26 mouse cellular contexts compared by ENCODE assay signal in the genomic region with DNA sequence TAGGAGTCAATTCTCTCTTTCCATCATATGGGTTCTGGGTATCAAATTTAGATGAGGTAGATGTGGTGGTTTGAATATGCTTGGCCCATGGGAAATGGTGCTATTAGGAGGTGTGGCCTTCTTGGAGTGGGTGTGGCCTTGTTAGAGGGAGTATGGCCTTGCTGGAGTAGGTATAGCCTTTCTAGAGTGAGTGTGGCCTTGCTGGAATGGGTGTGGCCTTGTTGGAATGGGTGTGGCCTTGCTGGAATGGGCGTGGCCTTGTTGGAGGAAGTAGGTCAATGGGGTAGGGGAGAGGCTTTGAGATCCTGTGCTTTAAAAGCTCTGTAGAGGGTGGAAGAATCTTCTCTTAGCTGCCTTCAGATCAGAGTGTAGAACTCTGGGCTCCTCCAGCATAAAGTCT.
"Had no signal": no experiment of that assay in that cellular context is flagged by ENCODE, and none has a peak within 500 bp of the region (broad histone marks: within the 10 kb centered on the region; RNA-seq: fewer than 3 reads in every experiment).

No protein-coding gene starts in this region.

- H3K36me3 ChIP-seq: heart, embryonic 10.5 days; heart, embryonic 12.5 days; hindbrain, embryonic 10.5 days; hindbrain, embryonic 13.5 days; hindbrain, embryonic 15.5 days; kidney, embryonic 15.5 days; limb, embryonic 13.5 days; limb, embryonic 15.5 days had no signal

- H3K4me2 ChIP-seq: heart, embryonic 12.5 days; hindbrain, embryonic 13.5 days; hindbrain, embryonic 15.5 days; kidney, embryonic 15.5 days; limb, embryonic 13.5 days; limb, embryonic 15.5 days had no signal

- DNase-seq: gastrocnemius, adult 2 months; gastrocnemius, postnatal 10 days; gastrocnemius, postnatal 25 days; heart, adult 2 months; heart, postnatal 10 days; heart, postnatal 4 days; kidney, adult 11 months; kidney, adult 2 months; kidney, adult 9 months; kidney, postnatal 14 days; kidney, postnatal 36 days; layer of hippocampus, adult 9-11 months; layer of hippocampus, postnatal 36 days; left cerebral cortex, postnatal 4 days had no signal

- H3K9ac ChIP-seq: heart, embryonic 12.5 days; hindbrain, embryonic 13.5 days; hindbrain, embryonic 15.5 days; kidney, embryonic 15.5 days; limb, embryonic 13.5 days; limb, embryonic 15.5 days; liver, embryonic 14.5 days had no signal

- H3K27ac ChIP-seq: gastrocnemius, adult 2 months; heart, adult 2 months; heart, embryonic 10.5 days; hindbrain, embryonic 10.5 days; hindbrain, embryonic 13.5 days; hindbrain, embryonic 15.5 days; hindbrain, postnatal 0 days; kidney, embryonic 15.5 days; kidney, postnatal 0 days; limb, embryonic 13.5 days; limb, embryonic 15.5 days; liver, embryonic 14.5 days had no signal

- H3K9me3 ChIP-seq: kidney, embryonic 15.5 days; limb, embryonic 13.5 days; limb, embryonic 15.5 days had no signal

- H3K4me3 ChIP-seq: gastrocnemius, adult 2 months; heart, adult 2 months; heart, embryonic 10.5 days; heart, embryonic 12.5 days; hindbrain, embryonic 10.5 days; hindbrain, embryonic 13.5 days; hindbrain, embryonic 15.5 days; kidney, embryonic 15.5 days; limb, embryonic 13.5 days; limb, embryonic 15.5 days had no signal

- H3K4me1 ChIP-seq: heart, embryonic 10.5 days; heart, embryonic 12.5 days; hindbrain, embryonic 10.5 days; hindbrain, embryonic 13.5 days; hindbrain, embryonic 15.5 days; kidney, embryonic 15.5 days; limb, embryonic 13.5 days; limb, embryonic 15.5 days had no signal

- ATAC-seq: hindbrain, postnatal 0 days; intestine, embryonic 16.5 days had no signal

- H3K27me3 ChIP-seq: heart, embryonic 12.5 days; hindbrain, embryonic 13.5 days; hindbrain, embryonic 15.5 days; kidney, embryonic 15.5 days; limb, embryonic 13.5 days; limb, embryonic 15.5 days had no signal
